Mouse (Mus musculus) embryonic fibroblast, embryonic 13.5 days (primary cell): ENCODE measurements around the gene Spg20.

Source experiments
- CTCF ChIP-seq: IDR thresholded peaks from 2 replicates; pipeline ENCODE4 v1.5.1; 2011; ENCODE audit warnings: mild to moderate bottlenecking, control low read depth, low read length, moderate library complexity, borderline replicate concordance; ENCODE audit not compliant: insufficient read depth
- POLR2A ChIP-seq: IDR thresholded peaks from 2 replicates; pipeline ENCODE4 v1.6.1; 2011; ENCODE audit warnings: low read depth, mild to moderate bottlenecking, control low read depth, low read length, moderate library complexity

- no peak for TF ChIP-seq CTCF
- no peak for TF ChIP-seq POLR2A
Observed at GRCm38 (mm10) chr3:55131576-55132233, 19.8 kb downstream of the Spg20 start.
